Mouse (Mus musculus): ENCODE data around the gene Col4a3bp. TPM values are rescaled to one million over a fixed set of nuclear protein-coding genes. Genes with fewer than 3 reads are reported as not detected.

Gene Col4a3bp
- total RNA-seq, 1 experiment = 23.6 TPM

- in situ Hi-C loops (cut with MboI; ENCODE audit: low sequenced_read_pairs in 2 of 2, unreplicated experiment in 2 of 2) = no loop called here
- Histone ChIP-seq H3K9me3 (ENCODE audit: control insufficient read depth, insufficient read depth, low read depth, low read length) (no peaks in the 10 kb centered on the region), H3K9ac (ENCODE audit: insufficient read depth, low read depth, low read length, poor library complexity, severe bottlenecking) (no peak overlapping the region), H3K4me1 (ENCODE audit: control insufficient read depth in 2 of 2, insufficient read depth in 2 of 2, low read length in 2 of 2, poor library complexity in 1 of 2) (peaks cover 0 to 4% of the 10 kb centered on the region in 2 experiments; a peak in 1 of 4 replicates), H3K4me3 (ENCODE audit: insufficient read depth in 1 of 2, low read depth in 1 of 2, low read length in 2 of 2, poor library complexity in 1 of 2, severe bottlenecking in 1 of 2) (no peak overlapping the region), H3K27ac (ENCODE audit: insufficient read depth, low read depth, low read length, poor library complexity, severe bottlenecking) (no peak overlapping the region), H3K36me3 (ENCODE audit: control insufficient read depth, insufficient read depth, low read length, poor library complexity, severe bottlenecking) (no peaks in the 10 kb centered on the region)
- no peak for DNase-seq (ENCODE audit: low read depth, low spot score)
- no peak for TF ChIP-seq MAFK (IDR thresholded peaks at IDR 0.05; ENCODE audit: insufficient read depth, low read depth, low read length)
- no peak for TF ChIP-seq ZC3H11A (IDR thresholded peaks at IDR 0.05; ENCODE audit: borderline replicate concordance, low read depth, low read length)
- no peak for TF ChIP-seq ZNF384 (IDR thresholded peaks at IDR 0.05; ENCODE audit: low read depth, low read length)
- TF ChIP-seq CHD2 (IDR thresholded peaks at IDR 0.05; ENCODE audit: low read depth, low read length) = no peak
- TF ChIP-seq HCFC1 (IDR thresholded peaks at IDR 0.05; ENCODE audit: borderline replicate concordance, insufficient read depth, low read length) = no peak
These were observed 28.0 kb downstream of the Col4a3bp start for GRCm38 (mm10) chr13:96570313-96571015.

- Histone ChIP-seq H3K9ac (ENCODE audit: insufficient read depth, low read depth, low read length, poor library complexity, severe bottlenecking) (no peak overlapping the region), H3K4me1 (ENCODE audit: control insufficient read depth in 2 of 2, insufficient read depth in 2 of 2, low read length in 2 of 2, poor library complexity in 1 of 2) (peaks cover 0 to 4% of the 10 kb centered on the region in 2 experiments; a peak in 1 of 4 replicates), H3K4me3 (ENCODE audit: insufficient read depth in 1 of 2, low read depth in 1 of 2, low read length in 2 of 2, poor library complexity in 1 of 2, severe bottlenecking in 1 of 2) (no peak overlapping the region), H3K36me3 (ENCODE audit: control insufficient read depth, insufficient read depth, low read length, poor library complexity, severe bottlenecking) (no peaks in the 10 kb centered on the region), H3K9me3 (ENCODE audit: control insufficient read depth, insufficient read depth, low read depth, low read length) (no peaks in the 10 kb centered on the region), H3K27ac (ENCODE audit: insufficient read depth, low read depth, low read length, poor library complexity, severe bottlenecking) (no peak overlapping the region)
- TF ChIP-seq MAFK (IDR thresholded peaks at IDR 0.05; ENCODE audit: insufficient read depth, low read depth, low read length) (no peak), CHD2 (IDR thresholded peaks at IDR 0.05; ENCODE audit: low read depth, low read length) (no peak), HCFC1 (IDR thresholded peaks at IDR 0.05; ENCODE audit: borderline replicate concordance, insufficient read depth, low read length) (no peak), ZNF384 (IDR thresholded peaks at IDR 0.05; ENCODE audit: low read depth, low read length) (no peak), ZC3H11A (IDR thresholded peaks at IDR 0.05; ENCODE audit: borderline replicate concordance, low read depth, low read length) (no peak)
- in situ Hi-C loops (cut with MboI; ENCODE audit: low sequenced_read_pairs in 2 of 2, unreplicated experiment in 2 of 2) = no loop called here
- DNase-seq (ENCODE audit: low read depth, low spot score) = no peak
These were observed 28.6 kb downstream of the Col4a3bp start for GRCm38 (mm10) chr13:96571016-96571361.

- no peak overlapping the region for H3K9ac ChIP-seq (ENCODE audit: insufficient read depth, low read depth, low read length, poor library complexity, severe bottlenecking)
- H3K9me3 ChIP-seq (ENCODE audit: control insufficient read depth, insufficient read depth, low read depth, low read length) = no peaks in the 10 kb centered on the region
- H3K27ac ChIP-seq (ENCODE audit: insufficient read depth, low read depth, low read length, poor library complexity, severe bottlenecking) = no peak overlapping the region
- H3K36me3 ChIP-seq (ENCODE audit: control insufficient read depth, insufficient read depth, low read length, poor library complexity, severe bottlenecking) = no peaks in the 10 kb centered on the region
- H3K4me1 ChIP-seq (ENCODE audit: control insufficient read depth in 2 of 2, insufficient read depth in 2 of 2, low read length in 2 of 2, poor library complexity in 1 of 2) = peaks cover 0 to 4% of the 10 kb centered on the region in 2 experiments; a peak in 1 of 4 replicates
- no peak for DNase-seq (ENCODE audit: low read depth, low spot score)
- H3K4me3 ChIP-seq (ENCODE audit: insufficient read depth in 1 of 2, low read depth in 1 of 2, low read length in 2 of 2, poor library complexity in 1 of 2, severe bottlenecking in 1 of 2) = no peak overlapping the region
- TF ChIP-seq ZC3H11A (IDR thresholded peaks at IDR 0.05; ENCODE audit: borderline replicate concordance, low read depth, low read length) (no peak), HCFC1 (IDR thresholded peaks at IDR 0.05; ENCODE audit: borderline replicate concordance, insufficient read depth, low read length) (no peak), MAFK (IDR thresholded peaks at IDR 0.05; ENCODE audit: insufficient read depth, low read depth, low read length) (no peak), ZNF384 (IDR thresholded peaks at IDR 0.05; ENCODE audit: low read depth, low read length) (no peak), CHD2 (IDR thresholded peaks at IDR 0.05; ENCODE audit: low read depth, low read length) (no peak)
- in situ Hi-C loops (cut with MboI; ENCODE audit: low sequenced_read_pairs in 2 of 2, unreplicated experiment in 2 of 2) = no loop called here
These were observed 31.8 kb downstream of the Col4a3bp start for GRCm38 (mm10) chr13:96574170-96574569.

GRCm38 (mm10) chr13:96579104-96579503 is 36.7 kb downstream of the Col4a3bp start:
- TF ChIP-seq MAFK (IDR thresholded peaks at IDR 0.05; ENCODE audit: insufficient read depth, low read depth, low read length) = no peak
- H3K4me3 ChIP-seq (ENCODE audit: insufficient read depth in 1 of 2, low read depth in 1 of 2, low read length in 2 of 2, poor library complexity in 1 of 2, severe bottlenecking in 1 of 2) = no peak overlapping the region
- no peaks in the 10 kb centered on the region for H3K4me1 ChIP-seq (ENCODE audit: control insufficient read depth in 2 of 2, insufficient read depth in 2 of 2, low read length in 2 of 2, poor library complexity in 1 of 2)
- no peak for DNase-seq (ENCODE audit: low read depth, low spot score)
- no peak overlapping the region for H3K27ac ChIP-seq (ENCODE audit: insufficient read depth, low read depth, low read length, poor library complexity, severe bottlenecking)
- H3K9ac ChIP-seq (ENCODE audit: insufficient read depth, low read depth, low read length, poor library complexity, severe bottlenecking) = no peak overlapping the region
- in situ Hi-C loops (cut with MboI; ENCODE audit: low sequenced_read_pairs in 2 of 2, unreplicated experiment in 2 of 2) = no loop called here
- H3K36me3 ChIP-seq (ENCODE audit: control insufficient read depth, insufficient read depth, low read length, poor library complexity, severe bottlenecking) = no peaks in the 10 kb centered on the region
- no peaks in the 10 kb centered on the region for H3K9me3 ChIP-seq (ENCODE audit: control insufficient read depth, insufficient read depth, low read depth, low read length)

GRCm38 (mm10) chr13:96579979-96580378 is 37.6 kb downstream of the Col4a3bp start:
- Histone ChIP-seq H3K9ac (ENCODE audit: insufficient read depth, low read depth, low read length, poor library complexity, severe bottlenecking) (no peak overlapping the region), H3K27ac (ENCODE audit: insufficient read depth, low read depth, low read length, poor library complexity, severe bottlenecking) (no peak overlapping the region), H3K36me3 (ENCODE audit: control insufficient read depth, insufficient read depth, low read length, poor library complexity, severe bottlenecking) (no peaks in the 10 kb centered on the region), H3K9me3 (ENCODE audit: control insufficient read depth, insufficient read depth, low read depth, low read length) (no peaks in the 10 kb centered on the region), H3K4me1 (ENCODE audit: control insufficient read depth in 2 of 2, insufficient read depth in 2 of 2, low read length in 2 of 2, poor library complexity in 1 of 2) (no peaks in the 10 kb centered on the region), H3K4me3 (ENCODE audit: insufficient read depth in 1 of 2, low read depth in 1 of 2, low read length in 2 of 2, poor library complexity in 1 of 2, severe bottlenecking in 1 of 2) (no peak overlapping the region)
- DNase-seq (ENCODE audit: low read depth, low spot score) = no peak
- TF ChIP-seq ZNF384 (IDR thresholded peaks at IDR 0.05; ENCODE audit: low read depth, low read length) (no peak), ZC3H11A (IDR thresholded peaks at IDR 0.05; ENCODE audit: borderline replicate concordance, low read depth, low read length) (no peak), MAFK (IDR thresholded peaks at IDR 0.05; ENCODE audit: insufficient read depth, low read depth, low read length) (no peak), CHD2 (IDR thresholded peaks at IDR 0.05; ENCODE audit: low read depth, low read length) (no peak), HCFC1 (IDR thresholded peaks at IDR 0.05; ENCODE audit: borderline replicate concordance, insufficient read depth, low read length) (no peak)
- in situ Hi-C loops (cut with MboI; ENCODE audit: low sequenced_read_pairs in 2 of 2, unreplicated experiment in 2 of 2) = no loop called here
